Mouse (Mus musculus) CH12.LX (cell line): ENCODE measurements around the gene Adam26b. TPM values are rescaled to one million over a fixed set of nuclear protein-coding genes. Genes with fewer than 3 reads are reported as not detected.
"Not testable (repeated sequence)": the region's sequence is repeated elsewhere in the genome, so short reads cannot be mapped to it uniquely, and the experiment has no call there.

Source experiments
- DNase-seq: peaks from one replicate; pipeline ENCODE4 v3.0.0-alpha.2; 2013; ENCODE audit errors: extremely low read depth
- H3K27ac ChIP-seq: 2 replicates; pipeline ENCODE4 v1.5.1; 2012; ENCODE audit warnings: low read depth, mild to moderate bottlenecking, control low read depth, moderate library complexity; ENCODE audit not compliant: insufficient read depth
- H3K27me3 ChIP-seq: replicated peaks from 2 replicates; pipeline ENCODE3; 2012; ENCODE audit warnings: inconsistent platforms
- H3K36me3 ChIP-seq, 2 experiments: replicated peaks in 1 of 2; 2 replicates each; pipeline versions ENCODE3 to v1.6.1; 2012; ENCODE audit warnings: inconsistent platforms in 1 of 2, low read length in 1 of 2, mild to moderate bottlenecking in 1 of 2, mixed read lengths in 1 of 2, moderate library complexity in 1 of 2; ENCODE audit not compliant: control insufficient read depth in 1 of 2, insufficient read depth in 1 of 2
- H3K4me1 ChIP-seq, 2 experiments: 2 replicates each; pipeline ENCODE4 v1.6.1; 2012; ENCODE audit warnings: inconsistent platforms in 1 of 2, moderate library complexity in 1 of 2; ENCODE audit not compliant: insufficient read depth in 2 of 2, control insufficient read depth in 1 of 2
- H3K4me2 ChIP-seq: 2 replicates; pipeline ENCODE4 v1.6.1; 2012; ENCODE audit warnings: low read depth, mild to moderate bottlenecking, control low read depth; ENCODE audit not compliant: poor library complexity, insufficient read depth, severe bottlenecking
- H3K4me3 ChIP-seq, 3 experiments: fragments of 150-350 bp in 1 of 3; sonication (generic) in 1 of 3; replicated peaks in 1 of 3; 2 replicates each; pipeline versions ENCODE3 to v1.5.1; 2011 to 2012; ENCODE audit warnings: low read depth in 2 of 3, low read length in 2 of 3, mild to moderate bottlenecking in 2 of 3, moderate library complexity in 2 of 3, control low read depth in 1 of 3, improper control_type of control experiment in 1 of 3, inconsistent platforms in 1 of 3, mixed read lengths in 1 of 3; ENCODE audit not compliant: poor library complexity in 1 of 3
- H3K79me2 ChIP-seq: replicated peaks from 2 replicates; pipeline ENCODE4 v1.6.1; 2012; ENCODE audit warnings: mild to moderate bottlenecking, moderate library complexity; ENCODE audit not compliant: control insufficient read depth, poor library complexity, insufficient read depth, severe bottlenecking; ENCODE audit errors: extremely low read depth
- H3K9ac ChIP-seq: 2 replicates; pipeline ENCODE4 v1.6.1; 2012; ENCODE audit warnings: low read depth, mild to moderate bottlenecking, control low read depth, moderate library complexity; ENCODE audit not compliant: insufficient read depth
- H3K9me3 ChIP-seq: replicated peaks from 2 replicates; pipeline ENCODE3; 2012; ENCODE audit warnings: low read length, inconsistent platforms, mixed read lengths
- dilution Hi-C: fragments of 300-500 bp; cut with MboI; formaldehyde crosslinking; loops from 2 replicates; pipeline ENCODE4 v1.14.3; 2020; ENCODE audit warnings: low sequenced_read_pairs; ENCODE audit not compliant: extremely low pct_unique_long_range_greater_than_20kb, extremely low pct_ligation_motif_present
- in situ Hi-C: fragments of 300-500 bp; cut with MboI; formaldehyde crosslinking; loops from 3 replicates; pipeline ENCODE4 v1.14.3; 2019; ENCODE audit warnings: low sequenced_read_pairs, low pct_ligation_motif_present, low pct_unique_long_range_greater_than_20kb, mixed read lengths
- polyA plus RNA-seq: library from polyadenylated mRNA; unstranded; fragments of >175 nt; gene quantifications from 2 replicates; pipeline ENCODE4 v1.2.1, GENCODE M21; 2012; ENCODE audit warnings: low read depth; ENCODE audit not compliant: insufficient read length
- total RNA-seq, 2 experiments: library from RNA; depleted of rRNA; stranded (reverse); fragments of 300-350 nt in 1 of 2; fragments of >200 nt in 1 of 2; gene quantifications; 2 replicates each; pipeline ENCODE4 v1.2.3; 2012 to 2014

Adam26b gene
- total RNA-seq (2012; rRNA removed) (not detected in 2 replicates), total RNA-seq (2014; rRNA removed) (not detected in 2 replicates), polyA plus RNA-seq (not detected in 2 replicates)

GRCm38 (mm10) chr8:43528006-43528405, at the start of gene Adam26b:
Gene Adam26b, minus strand, starts transcription at chr8:43528106.
- H3K79me2 ChIP-seq, DNase-seq, H3K27ac ChIP-seq, H3K9ac ChIP-seq, H3K4me1 ChIP-seq, H3K36me3 ChIP-seq, dilution Hi-C loops, H3K9me3 ChIP-seq, H3K27me3 ChIP-seq, in situ Hi-C loops, H3K4me3 ChIP-seq, H3K4me2 ChIP-seq: not testable (repeated sequence)

GRCm38 (mm10) chr8:43576607-43577006, 48.7 kb upstream of the Adam26b start, which contains the start of gene Adam26a:
Gene Adam26a, minus strand, starts transcription at chr8:43576707.
- dilution Hi-C loops, in situ Hi-C loops: not testable (repeated sequence)

More at GRCm38 (mm10) chr8:43576607-43577006, 48.7 kb upstream of the Adam26b start, which contains the start of gene Adam26a:
- not testable (repeated sequence) for H3K4me1 ChIP-seq, H3K79me2 ChIP-seq, H3K9ac ChIP-seq, H3K4me2 ChIP-seq, H3K9me3 ChIP-seq, H3K27me3 ChIP-seq, H3K4me3 ChIP-seq, DNase-seq, H3K27ac ChIP-seq, H3K36me3 ChIP-seq

Other genes with a start within 250 kb of the Adam26b start
- gene Zfp42, start 221.1 kb downstream of the Adam26b start, total RNA-seq (2012; rRNA removed) = not detected in 2 replicates
- not detected in 2 replicates for gene Zfp42, start 221.1 kb downstream of the Adam26b start, total RNA-seq (2014; rRNA removed)
- not detected in 2 replicates for gene Zfp42, start 221.1 kb downstream of the Adam26b start, polyA plus RNA-seq
- not detected in 2 replicates for gene Adam26a, start 48.6 kb upstream of the Adam26b start, total RNA-seq (2012; rRNA removed)
- not detected in 2 replicates for gene Adam26a, start 48.6 kb upstream of the Adam26b start, total RNA-seq (2014; rRNA removed)
- not detected in 2 replicates for gene Adam26a, start 48.6 kb upstream of the Adam26b start, polyA plus RNA-seq
- not detected in 2 replicates for gene Gm5346, start 99.2 kb upstream of the Adam26b start, total RNA-seq (2012; rRNA removed)
- not detected in 2 replicates for gene Gm5346, start 99.2 kb upstream of the Adam26b start, total RNA-seq (2014; rRNA removed)
- gene Gm5346, start 99.2 kb upstream of the Adam26b start, polyA plus RNA-seq = not detected in 2 replicates
- gene Adam34, start 181.9 kb upstream of the Adam26b start, total RNA-seq (2012; rRNA removed) = not detected in 2 replicates
- not detected in 2 replicates for gene Adam34, start 181.9 kb upstream of the Adam26b start, total RNA-seq (2014; rRNA removed)
- not detected in 2 replicates for gene Adam34, start 181.9 kb upstream of the Adam26b start, polyA plus RNA-seq